Mouse (Mus musculus): ENCODE results near the gene Ngdn.
"Not testable (repeated sequence)": the region's sequence is repeated elsewhere in the genome, so short reads cannot be mapped to it uniquely, and the experiment has no call there.

Ngdn gene

GRCm38 (mm10) chr14:55032695-55033225 is 17.5 kb downstream of the Ngdn start:
- no peak for DNase-seq

- not testable (repeated sequence) for DNase-seq
Observed at GRCm38 (mm10) chr14:55043694-55044093, 28.4 kb downstream of the Ngdn start.

- DNase-seq, result no peak
Observed at GRCm38 (mm10) chr14:55047971-55048531, 32.8 kb downstream of the Ngdn start.

- peak; percentile 93 for DNase-seq
Observed at GRCm38 (mm10) chr14:55052496-55052895, 37.2 kb downstream of the Ngdn start.

- DNase-seq, result no peak
Observed at GRCm38 (mm10) chr14:55053050-55053449, 37.8 kb downstream of the Ngdn start.

- peak; percentile 96 for DNase-seq
Observed at GRCm38 (mm10) chr14:55053708-55054190, 38.5 kb downstream of the Ngdn start.

- DNase-seq, result peak; percentile 82
Observed at GRCm38 (mm10) chr14:55054191-55054749, 39.0 kb downstream of the Ngdn start.

GRCm38 (mm10) chr14:55055167-55055834 is 40.0 kb downstream of the Ngdn start:
- peak; percentile 96 for DNase-seq

GRCm38 (mm10) chr14:55059009-55059408 is 43.8 kb downstream of the Ngdn start:
- DNase-seq, result no peak

- DNase-seq, result no peak
Observed at GRCm38 (mm10) chr14:55059931-55060330, 44.7 kb downstream of the Ngdn start.

- no peak for DNase-seq
Observed at GRCm38 (mm10) chr14:55061845-55062244, 46.6 kb downstream of the Ngdn start.

GRCm38 (mm10) chr14:55062626-55063025 is 47.4 kb downstream of the Ngdn start:
- peak; percentile 74 for DNase-seq

GRCm38 (mm10) chr14:55063117-55063516 is 47.9 kb downstream of the Ngdn start:
- no peak for DNase-seq

- peak; percentile 61 for DNase-seq
Observed at GRCm38 (mm10) chr14:55063581-55064381, 48.5 kb downstream of the Ngdn start.

GRCm38 (mm10) chr14:55064481-55065370 is 49.5 kb downstream of the Ngdn start:
- peak; percentile 67 for DNase-seq

GRCm38 (mm10) chr14:55065391-55065790 is 50.1 kb downstream of the Ngdn start:
- no peak for DNase-seq

GRCm38 (mm10) chr14:55066042-55066441 is 50.8 kb downstream of the Ngdn start:
- DNase-seq, result no peak

- DNase-seq, result no peak
Observed at GRCm38 (mm10) chr14:55071756-55072155, 56.5 kb downstream of the Ngdn start.
